Mouse (Mus musculus): ENCODE results near the gene Wfdc17. TPM values are rescaled to one million over a fixed set of nuclear protein-coding genes. Genes with fewer than 3 reads are reported as not detected.

Wfdc17 gene
- polyA plus RNA-seq, 1 experiment, result not detected

DNA sequence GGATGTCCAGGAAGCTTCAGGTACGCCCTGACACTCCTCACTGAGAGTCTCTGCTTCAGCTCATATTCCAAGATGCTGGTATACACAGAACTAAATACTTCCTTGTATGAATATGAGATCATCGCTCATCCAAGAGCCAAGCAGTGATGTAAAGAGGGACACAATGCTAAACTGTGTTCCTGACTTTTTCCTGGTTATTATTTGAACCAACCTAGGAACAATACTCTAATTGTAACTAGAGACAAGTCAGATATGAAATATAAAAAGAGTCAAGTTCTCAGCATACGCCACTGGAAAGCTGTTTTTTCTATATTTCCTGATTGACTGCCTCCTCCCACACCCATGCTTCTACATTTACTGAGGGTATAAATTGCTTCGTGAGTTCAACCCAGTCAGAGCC is 4.9 kb downstream of the Wfdc17 start, which contains the start of gene Wfdc18:
Wfdc18 (plus strand) TSS at position 301 of the 400 bp plus-strand sequence.
- H3K4me2 ChIP-seq (ENCODE audit: low read depth), result no peak within 1 kb of the TSS
- no peaks in the 10 kb centered on the region for H3K36me3 ChIP-seq (ENCODE audit: control insufficient read depth, insufficient read depth)
- peaks cover 20% of the 10 kb centered on the region for H3K27me3 ChIP-seq (ENCODE audit: control insufficient read depth, insufficient read depth, insufficient read length)
- H3ac ChIP-seq (ENCODE audit: control insufficient read depth, insufficient read length), result no peak within 1 kb of the TSS
- H3K4me3 ChIP-seq, result no peak within 1 kb of the TSS
- no peak for TF ChIP-seq MYOD1 (IDR thresholded peaks at IDR 0.05; ENCODE audit: control insufficient read depth in 1 of 3, insufficient read length in 2 of 3, low read depth in 2 of 3)
- no peak for TF ChIP-seq POLR2A (IDR thresholded peaks at IDR 0.05; ENCODE audit: insufficient read length, low read depth)
- TF ChIP-seq CEBPB (IDR thresholded peaks at IDR 0.05; ENCODE audit: insufficient read depth, poor library complexity, severe bottlenecking), result no peak
- no peak for TF ChIP-seq USF1 (IDR thresholded peaks at IDR 0.05; ENCODE audit: low read depth)
- no peak for TF ChIP-seq MYOG (IDR thresholded peaks at IDR 0.05; ENCODE audit: control insufficient read depth in 1 of 3, insufficient read depth in 1 of 3, insufficient read length in 2 of 3, low read depth in 2 of 3)
- TF ChIP-seq POLR2AphosphoS2 (IDR thresholded peaks at IDR 0.05; ENCODE audit: insufficient read length, low read depth), result no peak
- TF ChIP-seq E2F4 (IDR thresholded peaks at IDR 0.05; ENCODE audit: insufficient read depth), result no peak
- no peak for TF ChIP-seq SRF (IDR thresholded peaks at IDR 0.05; ENCODE audit: control insufficient read depth, insufficient read length, low read depth)
- no peak for TF ChIP-seq TCF3 (IDR thresholded peaks at IDR 0.05; ENCODE audit: insufficient read length, low read depth)
- TF ChIP-seq TCF12 (IDR thresholded peaks at IDR 0.05; ENCODE audit: insufficient read depth, poor library complexity, severe bottlenecking), result no peak
- TF ChIP-seq REST (IDR thresholded peaks at IDR 0.05; ENCODE audit: insufficient read depth, insufficient read length), result no peak
- TF ChIP-seq MAX (IDR thresholded peaks at IDR 0.05; ENCODE audit: low read depth), result no peak
- no peaks in the 10 kb centered on the region for H3K79me2 ChIP-seq (ENCODE audit: control insufficient read depth, insufficient read depth)

DNA sequence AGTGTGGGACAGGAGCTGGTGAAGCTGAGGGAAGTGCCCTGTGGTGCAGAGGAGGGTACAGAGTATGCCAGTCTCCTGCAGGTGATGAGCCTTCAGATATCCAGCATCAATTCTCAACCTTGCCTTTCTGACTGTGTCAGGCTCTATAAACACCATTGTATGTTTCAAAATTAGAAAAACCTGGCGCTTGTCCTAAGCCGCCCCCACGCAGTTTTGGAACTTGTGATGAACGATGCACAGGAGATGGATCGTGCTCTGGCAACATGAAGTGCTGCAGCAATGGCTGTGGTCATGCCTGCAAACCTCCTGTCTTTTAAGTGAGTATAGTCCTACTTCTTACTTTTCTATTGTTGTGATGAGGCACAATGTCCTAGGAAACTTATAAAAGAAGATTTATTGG is 5.9 kb downstream of the Wfdc17 start:
- Histone ChIP-seq H3K27me3 (ENCODE audit: control insufficient read depth, insufficient read depth, insufficient read length) (peaks cover 20% of the 10 kb centered on the region), H3K4me3 (no peak overlapping the region), H3K79me2 (ENCODE audit: control insufficient read depth, insufficient read depth) (no peaks in the 10 kb centered on the region), H3ac (ENCODE audit: control insufficient read depth, insufficient read length) (no peak overlapping the region), H3K4me2 (ENCODE audit: low read depth) (no peak overlapping the region), H3K36me3 (ENCODE audit: control insufficient read depth, insufficient read depth) (no peaks in the 10 kb centered on the region)
- TF ChIP-seq SRF (IDR thresholded peaks at IDR 0.05; ENCODE audit: control insufficient read depth, insufficient read length, low read depth), result no peak
- no peak for TF ChIP-seq REST (IDR thresholded peaks at IDR 0.05; ENCODE audit: insufficient read depth, insufficient read length)
- no peak for TF ChIP-seq MYOD1 (IDR thresholded peaks at IDR 0.05; ENCODE audit: control insufficient read depth in 1 of 3, insufficient read length in 2 of 3, low read depth in 2 of 3)
- no peak for TF ChIP-seq POLR2A (IDR thresholded peaks at IDR 0.05; ENCODE audit: insufficient read length, low read depth)
- no peak for TF ChIP-seq TCF3 (IDR thresholded peaks at IDR 0.05; ENCODE audit: insufficient read length, low read depth)
- TF ChIP-seq USF1 (IDR thresholded peaks at IDR 0.05; ENCODE audit: low read depth), result no peak
- TF ChIP-seq E2F4 (IDR thresholded peaks at IDR 0.05; ENCODE audit: insufficient read depth), result no peak
- no peak for TF ChIP-seq CEBPB (IDR thresholded peaks at IDR 0.05; ENCODE audit: insufficient read depth, poor library complexity, severe bottlenecking)
- no peak for TF ChIP-seq POLR2AphosphoS2 (IDR thresholded peaks at IDR 0.05; ENCODE audit: insufficient read length, low read depth)
- TF ChIP-seq MAX (IDR thresholded peaks at IDR 0.05; ENCODE audit: low read depth), result no peak

DNA sequence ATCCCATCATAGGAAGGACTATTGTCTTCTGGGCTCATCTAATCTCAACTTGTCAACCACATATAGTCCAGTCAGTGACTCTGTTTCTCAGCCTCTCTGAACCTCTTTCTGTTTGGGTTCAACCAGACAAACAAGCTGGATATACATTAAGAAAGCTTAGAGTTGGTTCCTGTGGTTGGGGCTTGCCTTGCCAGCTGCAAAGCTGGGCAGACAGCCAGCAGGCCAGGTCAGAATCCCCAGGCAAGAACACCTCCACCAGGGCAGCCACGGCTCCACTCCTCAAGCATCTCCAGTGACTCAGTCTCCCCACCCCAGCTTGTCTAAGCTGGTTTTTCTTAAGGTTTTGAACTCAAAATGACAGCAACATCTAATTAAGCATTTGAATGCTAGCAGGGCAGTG is 8.9 kb downstream of the Wfdc17 start:
- no peaks in the 10 kb centered on the region for H3K79me2 ChIP-seq (ENCODE audit: control insufficient read depth, insufficient read depth)
- H3K4me2 ChIP-seq (ENCODE audit: low read depth), result no peak overlapping the region
- no peaks in the 10 kb centered on the region for H3K36me3 ChIP-seq (ENCODE audit: control insufficient read depth, insufficient read depth)
- no peak overlapping the region for H3K4me3 ChIP-seq
- H3K27me3 ChIP-seq (ENCODE audit: control insufficient read depth, insufficient read depth, insufficient read length), result peaks cover 11% of the 10 kb centered on the region
- TF ChIP-seq USF1 (IDR thresholded peaks at IDR 0.05; ENCODE audit: low read depth) (no peak), TCF12 (IDR thresholded peaks at IDR 0.05; ENCODE audit: insufficient read depth, poor library complexity, severe bottlenecking) (no peak), CEBPB (IDR thresholded peaks at IDR 0.05; ENCODE audit: insufficient read depth, poor library complexity, severe bottlenecking) (no peak), SRF (IDR thresholded peaks at IDR 0.05; ENCODE audit: control insufficient read depth, insufficient read length, low read depth) (no peak), POLR2AphosphoS2 (IDR thresholded peaks at IDR 0.05; ENCODE audit: insufficient read length, low read depth) (no peak), REST (IDR thresholded peaks at IDR 0.05; ENCODE audit: insufficient read depth, insufficient read length) (no peak), MYOD1 (IDR thresholded peaks at IDR 0.05; ENCODE audit: control insufficient read depth in 1 of 3, insufficient read length in 2 of 3, low read depth in 2 of 3) (no peak), POLR2A (IDR thresholded peaks at IDR 0.05; ENCODE audit: insufficient read length, low read depth) (no peak), E2F4 (IDR thresholded peaks at IDR 0.05; ENCODE audit: insufficient read depth) (no peak), TCF3 (IDR thresholded peaks at IDR 0.05; ENCODE audit: insufficient read length, low read depth) (no peak), MYOG (IDR thresholded peaks at IDR 0.05; ENCODE audit: control insufficient read depth in 1 of 3, insufficient read depth in 1 of 3, insufficient read length in 2 of 3, low read depth in 2 of 3) (no peak), MAX (IDR thresholded peaks at IDR 0.05; ENCODE audit: low read depth) (no peak)
- H3ac ChIP-seq (ENCODE audit: control insufficient read depth, insufficient read length), result no peak overlapping the region

DNA sequence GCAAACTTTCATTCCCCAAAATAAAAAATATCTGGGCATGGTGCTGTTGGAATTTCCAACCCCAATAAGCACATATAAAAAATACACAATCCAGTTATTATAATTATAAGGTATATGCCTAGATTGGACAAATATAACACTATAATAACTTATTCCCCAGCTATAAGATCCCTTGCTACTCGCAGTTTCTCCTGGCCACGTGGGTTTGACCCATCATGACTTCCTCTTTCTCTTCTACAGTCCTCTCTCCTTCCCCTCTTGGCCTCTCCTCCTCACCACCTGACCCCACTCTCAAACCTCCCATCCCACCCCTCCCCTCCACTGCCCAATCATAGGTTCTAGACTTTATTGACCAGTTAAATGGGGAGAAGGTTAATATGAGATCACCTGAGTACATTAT is 10.1 kb downstream of the Wfdc17 start:
- H3K27me3 ChIP-seq (ENCODE audit: control insufficient read depth, insufficient read depth, insufficient read length), result peaks cover 11% of the 10 kb centered on the region
- no peak overlapping the region for H3ac ChIP-seq (ENCODE audit: control insufficient read depth, insufficient read length)
- H3K36me3 ChIP-seq (ENCODE audit: control insufficient read depth, insufficient read depth), result no peaks in the 10 kb centered on the region
- no peak overlapping the region for H3K4me3 ChIP-seq
- TF ChIP-seq POLR2AphosphoS2 (IDR thresholded peaks at IDR 0.05; ENCODE audit: insufficient read length, low read depth), result no peak
- no peak for TF ChIP-seq MYOG (IDR thresholded peaks at IDR 0.05; ENCODE audit: control insufficient read depth in 1 of 3, insufficient read depth in 1 of 3, insufficient read length in 2 of 3, low read depth in 2 of 3)
- no peak for TF ChIP-seq MYOD1 (IDR thresholded peaks at IDR 0.05; ENCODE audit: control insufficient read depth in 1 of 3, insufficient read length in 2 of 3, low read depth in 2 of 3)
- TF ChIP-seq E2F4 (IDR thresholded peaks at IDR 0.05; ENCODE audit: insufficient read depth), result no peak
- TF ChIP-seq CEBPB (IDR thresholded peaks at IDR 0.05; ENCODE audit: insufficient read depth, poor library complexity, severe bottlenecking), result no peak
- TF ChIP-seq MAX (IDR thresholded peaks at IDR 0.05; ENCODE audit: low read depth), result no peak
- no peak for TF ChIP-seq TCF3 (IDR thresholded peaks at IDR 0.05; ENCODE audit: insufficient read length, low read depth)
- TF ChIP-seq REST (IDR thresholded peaks at IDR 0.05; ENCODE audit: insufficient read depth, insufficient read length), result no peak
- no peak for TF ChIP-seq TCF12 (IDR thresholded peaks at IDR 0.05; ENCODE audit: insufficient read depth, poor library complexity, severe bottlenecking)
- no peak for TF ChIP-seq SRF (IDR thresholded peaks at IDR 0.05; ENCODE audit: control insufficient read depth, insufficient read length, low read depth)
- no peak for TF ChIP-seq POLR2A (IDR thresholded peaks at IDR 0.05; ENCODE audit: insufficient read length, low read depth)
- no peak for TF ChIP-seq USF1 (IDR thresholded peaks at IDR 0.05; ENCODE audit: low read depth)
- H3K79me2 ChIP-seq (ENCODE audit: control insufficient read depth, insufficient read depth), result no peaks in the 10 kb centered on the region
- H3K4me2 ChIP-seq (ENCODE audit: low read depth), result no peak overlapping the region

Data from myocyte (in vitro differentiated cells).